Mouse (Mus musculus) urinary bladder, postnatal 4 days (tissue): Measurements from ENCODE around the gene Anapc1.

ENCODE experiments used
- DNase-seq, 2 experiments: peaks; one replicate each; pipeline ENCODE4 v3.0.0; 2021 to 2022; ENCODE audit warnings: low spot score in 2 of 2

The Anapc1 gene

GRCm38 (mm10) chr2:128686921-128687557, at the start of gene Anapc1:
Anapc1 (minus strand) TSS chr2:128687391.
- DNase-seq: peak; percentile 86 to 89

- no peak for DNase-seq
These were observed 47.9 kb upstream of the Anapc1 start for GRCm38 (mm10) chr2:128735089-128735488.

GRCm38 (mm10) chr2:128731951-128732350, 44.8 kb upstream of the Anapc1 start:
- DNase-seq: no peak

- no peak for DNase-seq
These were observed 44.3 kb upstream of the Anapc1 start for GRCm38 (mm10) chr2:128731514-128731913.

- no peak for DNase-seq
These were observed 42.0 kb upstream of the Anapc1 start for GRCm38 (mm10) chr2:128729141-128729540.

- DNase-seq: no peak
These were observed 40.9 kb upstream of the Anapc1 start for GRCm38 (mm10) chr2:128728066-128728465.

GRCm38 (mm10) chr2:128727552-128727951, 40.4 kb upstream of the Anapc1 start:
- no peak for DNase-seq

GRCm38 (mm10) chr2:128726626-128727025, 39.4 kb upstream of the Anapc1 start:
- no peak for DNase-seq

- DNase-seq: no peak
These were observed 38.9 kb upstream of the Anapc1 start for GRCm38 (mm10) chr2:128726067-128726466.

- DNase-seq: no peak
These were observed 35.0 kb upstream of the Anapc1 start for GRCm38 (mm10) chr2:128722106-128722710.

GRCm38 (mm10) chr2:128719380-128719779, 32.2 kb upstream of the Anapc1 start:
- no peak for DNase-seq

GRCm38 (mm10) chr2:128715979-128716378, 28.8 kb upstream of the Anapc1 start:
- DNase-seq: no peak

- DNase-seq: no peak
These were observed 27.6 kb upstream of the Anapc1 start for GRCm38 (mm10) chr2:128714724-128715241.

- peak in 1 of 2 experiments; percentile 40 for DNase-seq
These were observed 26.4 kb upstream of the Anapc1 start for GRCm38 (mm10) chr2:128713548-128714003.

- DNase-seq: no peak
These were observed 25.7 kb upstream of the Anapc1 start for GRCm38 (mm10) chr2:128712940-128713339.

- no peak for DNase-seq
These were observed 23.4 kb upstream of the Anapc1 start for GRCm38 (mm10) chr2:128710609-128711008.

GRCm38 (mm10) chr2:128709264-128709663, 22.1 kb upstream of the Anapc1 start:
- no peak for DNase-seq

GRCm38 (mm10) chr2:128704474-128704873, 17.3 kb upstream of the Anapc1 start:
- no peak for DNase-seq

GRCm38 (mm10) chr2:128699201-128699885, 12.2 kb upstream of the Anapc1 start:
- DNase-seq: peak; percentile 52 to 63

- peak; percentile 93 to 94 for DNase-seq
These were observed 11.5 kb upstream of the Anapc1 start, which contains the start of gene Mertk for GRCm38 (mm10) chr2:128698693-128699181. Mertk (plus strand) TSS chr2:128698956.

GRCm38 (mm10) chr2:128698140-128698692, 11.0 kb upstream of the Anapc1 start:
- DNase-seq: peak; percentile 85 to 89

GRCm38 (mm10) chr2:128697566-128697965, 10.4 kb upstream of the Anapc1 start:
- no peak for DNase-seq
